Mouse (Mus musculus): ENCODE measurements around the gene Opa3.

DNA sequence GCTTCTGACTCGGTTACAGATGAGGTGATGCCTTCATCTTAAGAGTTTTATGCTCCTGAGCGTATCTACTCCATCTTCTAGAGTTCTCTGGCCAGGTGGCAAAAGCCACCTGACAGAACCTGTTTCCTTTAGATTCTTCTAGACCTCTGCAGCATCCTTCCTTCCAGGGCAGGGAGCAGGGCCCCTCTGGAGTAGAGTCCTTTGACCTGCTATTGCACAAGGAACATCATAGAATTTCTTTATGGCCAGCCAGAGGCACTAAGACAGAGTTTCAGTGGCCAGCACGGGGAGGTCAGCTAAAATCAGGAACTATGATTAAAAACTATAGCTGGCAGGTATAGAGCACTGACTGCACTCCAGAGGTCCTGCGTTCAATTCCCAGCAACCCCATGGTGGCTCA is 23.9 kb downstream of the Opa3 start:
- TF ChIP-seq CTCF (IDR thresholded peaks at IDR 0.05; ENCODE audit: low read depth, low read length): no peak
- TF ChIP-seq TAL1 (conservative IDR thresholded peaks at IDR 0.05; ENCODE audit: low read depth, low read length): no peak
- TF ChIP-seq GATA1 (IDR thresholded peaks at IDR 0.05; ENCODE audit: borderline replicate concordance, low read length): no peak
- no peak for TF ChIP-seq GATA2 (IDR thresholded peaks at IDR 0.05; ENCODE audit: borderline replicate concordance, low read depth, low read length)
- TF ChIP-seq POLR2AphosphoS5 (IDR thresholded peaks at IDR 0.05; ENCODE audit: insufficient replicate concordance, low read depth, low read length): no peak
